Mouse (Mus musculus) layer of hippocampus, adult 6 months (tissue): Measurements from ENCODE around the gene Gm595. TPM values are rescaled to one million over a fixed set of nuclear protein-coding genes. Genes with fewer than 3 reads are reported as not detected.

Experiments used
- long read RNA-seq, 2 experiments: library from polyadenylated mRNA; unstranded; transcript quantifications; one replicate each; pipeline ENCODE4 v2.0.0; 2019 to 2020
- polyA plus RNA-seq: library from polyadenylated mRNA; unstranded; fragments of <200 nt; fragmentation: Nextera tagmentation; gene quantifications from 2 replicates; pipeline ENCODE4 v1.2.3, GENCODE M21; 2021

Gm595 gene
- not detected in 2 replicates for polyA plus RNA-seq
- long read RNA-seq, experiment 1 = 0 reads
- long read RNA-seq, experiment 2 = 0 reads

DNA sequence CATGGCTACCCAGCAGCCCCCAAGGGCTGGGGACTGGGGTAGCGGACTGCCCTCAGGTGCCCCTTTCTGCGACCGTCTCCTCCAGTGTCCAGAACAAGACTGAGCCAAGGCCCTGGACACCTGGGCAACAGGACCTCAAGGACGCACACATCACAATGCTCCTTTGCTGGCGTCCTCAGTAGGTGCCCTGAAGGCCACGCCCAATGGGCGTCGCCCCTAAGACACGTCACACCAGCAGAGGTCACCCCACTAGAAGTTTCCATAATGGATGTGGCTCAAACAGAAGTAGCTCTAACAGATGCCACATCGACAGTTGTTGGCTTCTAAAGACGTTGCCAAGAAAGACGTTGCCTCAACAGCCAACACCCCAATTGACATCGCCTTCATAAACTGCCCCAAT, at the start of gene Gm595:
TSS of gene Gm595 (minus strand) at position 101 of the 400 bp plus-strand sequence.

Other genes with a start within 250 kb of the Gm595 start
- gene Gpr119, start 203.2 kb downstream of the Gm595 start, polyA plus RNA-seq = not detected in 2 replicates
- 13.4 and 15.4 TPM in 2 replicates for gene Rbmx2, start 182.7 kb downstream of the Gm595 start, polyA plus RNA-seq